Mouse (Mus musculus) cerebellum, adult 11-12 months (tissue): ENCODE results near the gene Fbxl16.
A peak's percentile ranks its signal among the peaks of the same experiment; 100 is the strongest.

Source experiments
- DNase-seq: peaks from one replicate; pipeline ENCODE4 v3.0.0; 2022

The Fbxl16 gene

DNA sequence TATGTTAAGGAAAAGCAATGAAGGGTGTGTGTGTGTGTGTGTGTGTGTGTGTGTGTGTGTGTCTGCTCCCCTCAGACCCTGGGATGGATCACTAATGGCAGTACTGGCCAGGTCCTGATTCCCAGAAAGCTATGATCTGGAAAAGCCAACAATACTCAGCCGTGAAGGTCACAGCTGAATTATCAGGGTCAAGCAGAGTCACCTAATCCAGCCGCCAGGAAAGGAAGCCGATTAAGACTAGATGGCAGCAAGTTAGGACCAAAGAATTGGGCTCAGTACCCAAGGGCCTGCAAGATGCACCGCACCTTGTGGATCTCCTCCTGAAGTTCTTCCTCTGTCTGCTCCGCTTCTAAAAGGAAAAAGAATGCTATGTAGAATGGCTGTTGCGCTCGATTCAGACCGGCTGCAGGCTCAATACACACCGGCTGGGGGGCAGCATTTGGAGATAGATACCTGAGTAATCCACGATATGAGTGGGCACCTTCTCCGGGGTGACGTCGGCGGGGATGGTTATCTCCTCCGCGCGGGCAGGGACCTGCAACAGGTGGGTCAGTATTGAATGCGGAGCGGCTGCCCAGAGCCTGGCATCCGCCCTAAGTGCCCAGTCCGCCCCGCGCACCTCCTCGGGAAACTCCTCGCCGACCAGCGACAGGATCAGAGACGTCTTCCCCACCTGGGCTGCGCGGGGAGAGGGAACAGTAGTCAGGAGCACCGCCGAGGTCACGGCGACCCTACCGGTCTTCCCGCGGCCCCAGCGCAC, 34.9 kb downstream of the Fbxl16 start:
- DNase-seq, result peak; percentile 63

- DNase-seq, result peak; percentile 95
Observed at GRCm38 (mm10) chr17:25844396-25844901, 35.6 kb downstream of the Fbxl16 start, which contains the start of gene Rhot2. Gene Rhot2 (minus strand): TSS chr17:25844851.

GRCm38 (mm10) chr17:25860229-25860628, 51.3 kb downstream of the Fbxl16 start:
- peak; percentile 61 for DNase-seq

GRCm38 (mm10) chr17:25860832-25861703, 52.2 kb downstream of the Fbxl16 start, which contains the start of gene Wdr90:
Gene Wdr90 (minus strand): TSS chr17:25861501.
- peak; percentile 91 for DNase-seq

DNA sequence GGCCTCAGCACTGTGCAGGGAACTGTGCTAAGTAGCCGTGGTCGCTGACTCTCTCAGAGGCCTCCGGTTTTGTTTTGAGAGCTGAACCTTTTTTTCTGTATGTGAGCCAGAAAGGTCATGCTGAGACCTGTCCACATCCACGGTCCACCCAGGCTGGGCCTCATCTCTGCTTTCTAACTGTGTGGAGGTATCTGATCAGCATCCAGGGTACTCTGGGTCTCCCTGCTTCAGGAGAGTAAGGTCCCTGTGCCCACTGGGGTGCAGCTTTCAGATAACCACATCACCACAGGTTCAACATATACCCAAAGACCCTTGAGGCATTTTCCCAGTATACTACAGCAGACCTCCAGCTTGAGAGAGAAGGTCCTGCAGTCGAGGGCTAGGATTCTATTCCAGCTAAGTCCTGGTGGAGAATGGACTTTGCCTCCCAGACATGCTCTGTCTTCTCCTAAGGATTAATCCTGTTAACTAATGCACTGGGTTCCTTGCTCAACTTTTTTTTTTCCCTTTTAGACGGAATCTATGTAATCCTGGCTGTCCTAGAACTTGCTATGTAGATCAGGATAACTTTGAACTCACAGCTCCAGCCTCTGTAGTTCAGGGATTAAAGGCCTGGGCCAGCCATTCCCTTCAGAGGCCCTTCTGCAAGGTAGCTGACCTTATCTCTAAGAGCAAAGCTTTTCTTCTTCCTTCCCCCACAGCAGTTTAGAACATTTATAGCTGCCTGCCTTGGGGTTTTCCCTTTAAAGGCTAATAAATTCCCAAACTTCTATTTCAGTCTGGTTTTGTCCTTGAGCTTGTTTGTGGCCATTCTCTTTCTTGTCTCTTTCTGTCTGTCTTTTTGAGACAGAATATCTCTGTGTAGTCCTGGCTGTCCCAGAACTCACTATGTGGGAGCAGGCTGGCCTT, 53.1 kb downstream of the Fbxl16 start:
- no peak for DNase-seq

DNA sequence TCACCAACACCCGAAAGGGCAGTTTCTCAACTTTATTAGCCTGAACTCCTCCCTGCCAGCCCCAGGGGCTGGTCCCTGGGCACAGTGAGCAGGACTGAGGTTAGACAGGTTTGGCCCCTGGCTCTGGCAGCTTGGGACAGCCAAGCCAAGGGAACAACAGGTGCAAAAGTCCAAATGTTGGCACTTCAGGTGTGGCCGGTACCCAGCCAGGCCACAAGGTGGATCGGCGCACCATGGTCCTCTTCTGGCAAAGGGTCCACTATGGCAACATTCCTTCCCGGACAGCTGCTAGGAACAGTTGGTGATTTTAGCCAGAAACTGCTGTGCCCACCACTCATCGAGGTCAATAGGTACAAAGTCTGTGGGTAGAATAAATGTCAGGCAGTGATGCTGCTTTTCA, 54.8 kb downstream of the Fbxl16 start:
- no peak for DNase-seq

GRCm38 (mm10) chr17:25864311-25864710, 55.4 kb downstream of the Fbxl16 start:
- DNase-seq, result no peak

GRCm38 (mm10) chr17:25865288-25865687, 56.4 kb downstream of the Fbxl16 start:
- no peak for DNase-seq

- DNase-seq, result no peak
Observed at GRCm38 (mm10) chr17:25866172-25866571, 57.3 kb downstream of the Fbxl16 start.

GRCm38 (mm10) chr17:25867509-25867835, 58.6 kb downstream of the Fbxl16 start:
- peak; percentile 62 for DNase-seq

GRCm38 (mm10) chr17:25867836-25868600, 59.1 kb downstream of the Fbxl16 start:
- peak; percentile 74 for DNase-seq

- DNase-seq, result peak; percentile 84
Observed at GRCm38 (mm10) chr17:25868601-25869191, 59.8 kb downstream of the Fbxl16 start, which contains the start of gene Mcrip2. Gene Mcrip2 (minus strand): TSS chr17:25868764.

- DNase-seq, result no peak
Observed at GRCm38 (mm10) chr17:25869498-25869897, 60.6 kb downstream of the Fbxl16 start.

DNA sequence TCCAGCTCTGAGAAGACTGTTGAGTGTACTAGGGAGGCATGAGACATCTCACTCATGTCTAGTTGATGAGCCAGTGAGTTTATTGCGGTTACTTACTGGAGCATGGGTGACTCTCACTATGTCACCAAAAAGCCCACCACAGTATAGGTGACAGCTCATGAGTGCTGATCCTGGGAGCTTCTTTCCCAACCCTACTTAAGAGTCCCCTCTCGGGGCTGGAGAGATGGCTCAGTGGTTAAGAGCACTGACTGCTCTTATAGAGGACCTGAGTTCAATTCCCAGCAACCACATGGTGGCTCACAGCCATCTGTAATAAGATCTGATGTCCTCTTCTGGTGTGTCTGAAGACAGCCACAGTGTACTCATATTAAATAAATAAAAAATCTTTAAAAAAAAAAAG, 61.1 kb downstream of the Fbxl16 start:
- no peak for DNase-seq
